Mouse (Mus musculus) ES-E14 (cell line): ENCODE results near the gene Hscb. TPM values are rescaled to one million over a fixed set of nuclear protein-coding genes. Genes with fewer than 3 reads are reported as not detected.

Experiments used
- DNase-seq: peaks from one replicate; pipeline ENCODE4 v3.0.0-alpha.2; 2013; ENCODE audit warnings: low read depth, low spot score
- H3K27ac ChIP-seq: 2 replicates; pipeline ENCODE4 v1.5.1; 2012; ENCODE audit warnings: low read depth, mild to moderate bottlenecking, low read length, moderate library complexity, mixed read lengths; ENCODE audit not compliant: poor library complexity, insufficient read depth, severe bottlenecking
- H3K36me3 ChIP-seq: 2 replicates; pipeline ENCODE4 v1.6.1; 2012; ENCODE audit warnings: mild to moderate bottlenecking, low read length, moderate library complexity, mixed read lengths; ENCODE audit not compliant: control insufficient read depth, poor library complexity, insufficient read depth, severe bottlenecking
- H3K4me1 ChIP-seq, 2 experiments: fragments of 150-350 bp in 1 of 2; sonication (generic) in 1 of 2; 2 replicates each; pipeline ENCODE4 v1.6.1; 2012; ENCODE audit warnings: low read length in 2 of 2, mild to moderate bottlenecking in 1 of 2, mixed read lengths in 1 of 2; ENCODE audit not compliant: control insufficient read depth in 2 of 2, insufficient read depth in 2 of 2, poor library complexity in 1 of 2
- H3K4me3 ChIP-seq, 2 experiments: fragments of 150-350 bp in 1 of 2; sonication (generic) in 1 of 2; 2 replicates each; pipeline ENCODE4 v1.5.1; 2012; ENCODE audit warnings: low read length in 2 of 2, low read depth in 1 of 2, mild to moderate bottlenecking in 1 of 2, mixed read lengths in 1 of 2; ENCODE audit not compliant: insufficient read depth in 1 of 2, poor library complexity in 1 of 2, severe bottlenecking in 1 of 2
- H3K9ac ChIP-seq: 2 replicates; pipeline ENCODE4 v1.6.1; 2012; ENCODE audit warnings: low read depth, mild to moderate bottlenecking, low read length, mixed read lengths; ENCODE audit not compliant: poor library complexity, insufficient read depth, severe bottlenecking
- H3K9me3 ChIP-seq: fragments of 150-350 bp; sonication (generic); 2 replicates; pipeline ENCODE4 v1.6.1; 2012; ENCODE audit warnings: low read depth, mild to moderate bottlenecking, low read length; ENCODE audit not compliant: control insufficient read depth, insufficient read depth
- CHD2 ChIP-seq: IDR thresholded peaks from 2 replicates; pipeline ENCODE4 v1.6.1; 2014; ENCODE audit warnings: mild to moderate bottlenecking, low read depth, low read length, inconsistent platforms
- HCFC1 ChIP-seq: IDR thresholded peaks from 2 replicates; pipeline ENCODE4 v1.6.1; 2012; ENCODE audit warnings: low read length, inconsistent platforms, borderline replicate concordance; ENCODE audit not compliant: insufficient read depth
- MAFK ChIP-seq: IDR thresholded peaks from 2 replicates; pipeline ENCODE4 v1.6.1; 2014; ENCODE audit warnings: mild to moderate bottlenecking, low read depth, low read length, inconsistent platforms; ENCODE audit not compliant: insufficient read depth
- ZC3H11A ChIP-seq: IDR thresholded peaks from 2 replicates; pipeline ENCODE4 v1.6.1; 2012; ENCODE audit warnings: low read depth, mild to moderate bottlenecking, inconsistent platforms, low read length, borderline replicate concordance
- ZNF384 ChIP-seq: IDR thresholded peaks from 2 replicates; pipeline ENCODE4 v1.6.1; 2012; ENCODE audit warnings: low read depth, low read length, inconsistent platforms
- in situ Hi-C, 2 experiments: fragments of 600-800 bp; cut with MboI; formaldehyde crosslinking; loops; one replicate each; pipeline ENCODE4 v1.15.1; 2025; ENCODE audit warnings: low sequenced_read_pairs in 2 of 2, inconsistent platforms in 1 of 2; ENCODE audit not compliant: unreplicated experiment in 2 of 2
- total RNA-seq: library from RNA; depleted of rRNA; stranded (reverse); fragments of 300-350 nt; gene quantifications from 2 replicates; pipeline ENCODE4 v1.2.3, GENCODE M21; 2012

Gene Hscb
- total RNA-seq, 1 experiment = 22.9 TPM

DNA sequence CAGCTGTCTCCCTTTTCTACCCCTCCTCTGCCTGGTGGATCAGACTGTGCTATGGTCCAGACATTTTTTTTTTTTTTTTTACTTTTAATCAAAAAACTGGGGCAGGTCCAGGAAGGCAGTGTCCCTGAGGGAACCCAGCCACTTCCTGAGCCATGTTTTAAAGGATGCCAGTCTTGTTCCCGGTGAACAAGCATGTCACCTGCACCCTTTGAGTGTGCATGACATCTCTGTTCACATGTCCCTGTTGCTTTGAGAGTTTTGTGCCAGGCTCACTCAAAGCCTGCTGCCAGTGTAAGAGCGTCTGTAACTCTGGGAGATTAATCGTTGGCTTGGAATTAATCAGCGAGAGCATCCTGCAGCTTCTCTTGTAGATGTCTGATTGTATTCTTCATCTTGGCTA, 28.9 kb upstream of the Hscb start:
- Histone ChIP-seq H3K9ac (no peak overlapping the region), H3K4me3 (no peak overlapping the region), H3K9me3 (no peaks in the 10 kb centered on the region), H3K27ac (no peak overlapping the region), H3K4me1 (no peaks in the 10 kb centered on the region), H3K36me3 (peaks cover 34% of the 10 kb centered on the region)
- in situ Hi-C loops = no loop called here
- DNase-seq = no peak
- TF ChIP-seq ZC3H11A (no peak), ZNF384 (no peak), CHD2 (no peak), HCFC1 (no peak), MAFK (no peak)

DNA sequence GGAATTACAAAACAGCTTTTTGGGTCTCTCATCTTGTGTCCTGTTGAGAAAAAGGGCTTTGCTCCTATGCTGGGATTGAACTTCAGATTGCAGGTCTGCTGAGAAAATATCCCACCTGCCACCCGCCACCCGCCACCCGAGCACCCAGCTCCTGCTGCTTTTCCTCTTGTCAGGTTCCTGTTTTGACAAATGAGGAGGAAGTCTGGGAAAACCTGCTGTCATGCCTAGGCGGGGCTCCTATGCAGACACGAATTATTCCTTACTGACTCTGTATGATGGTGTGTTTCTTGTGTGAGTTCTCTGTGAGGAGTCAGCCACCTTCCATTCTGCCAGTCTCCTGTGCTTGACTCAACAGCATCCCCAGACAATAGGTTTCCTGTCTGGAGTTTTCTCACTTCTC, 20.9 kb upstream of the Hscb start:
- TF ChIP-seq HCFC1 (no peak), ZC3H11A (no peak), MAFK (no peak), ZNF384 (no peak), CHD2 (no peak)

DNA sequence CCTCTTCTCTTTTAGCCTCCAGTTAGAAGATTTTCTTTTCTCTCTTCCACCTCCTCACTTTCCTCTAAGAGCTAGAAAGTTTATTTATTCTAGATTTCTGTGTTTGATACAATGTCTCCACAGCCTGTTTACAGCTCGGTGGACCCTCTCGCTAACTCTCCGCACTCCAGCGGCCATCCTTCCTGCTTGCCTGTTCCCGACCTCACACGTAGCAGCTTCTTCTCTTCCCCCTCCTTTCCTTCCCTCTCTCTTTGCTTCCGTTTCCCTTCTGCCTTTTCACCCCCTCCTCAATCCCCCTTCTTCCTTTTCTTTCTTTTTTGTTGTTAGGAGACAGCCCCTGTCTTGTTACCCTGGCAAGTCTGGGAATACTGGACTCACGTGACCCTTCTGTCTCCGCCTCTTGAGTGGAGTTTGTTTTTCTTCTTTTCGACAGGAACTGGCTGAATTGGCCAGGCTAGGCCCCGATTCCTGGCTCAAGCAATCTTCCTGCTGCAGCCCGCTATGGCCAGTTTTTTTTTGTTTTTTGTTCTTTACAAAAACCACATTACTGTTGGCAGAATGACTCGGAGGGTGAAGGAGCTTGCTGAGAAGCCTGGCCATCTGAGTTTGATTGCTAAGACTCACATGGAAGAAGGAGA, 19.6 kb upstream of the Hscb start:
- H3K27ac ChIP-seq = no peak overlapping the region; the same call in 1 of the 2 replicates

More for the DNA sequence above, 20.9 kb upstream of the Hscb start:
- H3K9me3 ChIP-seq = no peaks in the 10 kb centered on the region
- in situ Hi-C loops = no loop called here
- H3K9ac ChIP-seq = no peak overlapping the region
- H3K4me3 ChIP-seq = no peak overlapping the region
- no peak for DNase-seq
- peaks cover 31% of the 10 kb centered on the region for H3K36me3 ChIP-seq
- no peak overlapping the region for H3K27ac ChIP-seq
- H3K4me1 ChIP-seq = peaks cover 0 to 4% of the 10 kb centered on the region in 2 experiments; a peak in 1 of 4 replicates

GRCm38 (mm10) chr5:110857091-110857490, 17.5 kb upstream of the Hscb start:
- TF ChIP-seq CHD2 (no peak), HCFC1 (no peak), MAFK (no peak), ZC3H11A (no peak), ZNF384 (no peak)
- Histone ChIP-seq H3K4me3 (no peak overlapping the region), H3K9ac (no peak overlapping the region), H3K4me1 (peaks cover 0 to 4% of the 10 kb centered on the region in 2 experiments; a peak in 1 of 4 replicates), H3K27ac (no peak overlapping the region), H3K36me3 (peaks cover 28% of the 10 kb centered on the region), H3K9me3 (no peaks in the 10 kb centered on the region)
- in situ Hi-C loops = no loop called here
- no peak for DNase-seq

More for the DNA sequence above, 19.6 kb upstream of the Hscb start:
- Histone ChIP-seq H3K36me3 (peaks cover 31% of the 10 kb centered on the region), H3K9ac (no peak overlapping the region; the same call in 1 of the 2 replicates), H3K4me1 (peaks cover 0 to 4% of the 10 kb centered on the region in 2 experiments; a peak in 1 of 4 replicates), H3K4me3 (no peak overlapping the region), H3K9me3 (no peaks in the 10 kb centered on the region)
- TF ChIP-seq CHD2 (no peak), MAFK (no peak), ZNF384 (no peak), HCFC1 (no peak), ZC3H11A (no peak)
- DNase-seq = no peak
- in situ Hi-C loops = no loop called here

DNA sequence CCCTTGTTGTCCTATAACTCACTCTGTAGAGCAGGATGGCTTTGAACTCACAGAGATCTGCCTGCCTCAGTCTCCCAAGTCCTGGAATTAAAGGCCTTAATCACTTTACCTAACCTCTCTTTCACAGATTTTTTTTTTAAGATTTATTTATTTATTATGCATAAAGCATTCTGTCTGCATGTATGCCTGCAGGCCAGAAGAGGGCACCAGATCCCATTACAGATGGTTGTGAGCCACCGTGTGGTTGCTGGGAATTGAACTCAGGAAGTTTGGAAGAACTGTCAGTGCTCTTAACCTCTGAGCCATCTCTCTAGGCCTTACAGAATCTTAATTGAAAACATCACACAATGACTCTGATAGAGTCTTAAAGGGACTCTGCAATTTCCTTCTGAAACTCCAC, 13.4 kb upstream of the Hscb start:
- Histone ChIP-seq H3K4me3 (no peak overlapping the region), H3K4me1 (no peaks in the 10 kb centered on the region), H3K9me3 (no peaks in the 10 kb centered on the region), H3K9ac (no peak overlapping the region), H3K27ac (no peak overlapping the region), H3K36me3 (peaks cover 24% of the 10 kb centered on the region)
- in situ Hi-C loops = no loop called here
- DNase-seq = no peak
- no peak for TF ChIP-seq ZNF384
- no peak for TF ChIP-seq ZC3H11A
- no peak for TF ChIP-seq CHD2
- TF ChIP-seq MAFK = no peak
- TF ChIP-seq HCFC1 = no peak
